Mouse (Mus musculus) midbrain, postnatal 0 days (tissue): Measurements from ENCODE around the gene Gm3435. TPM values are rescaled to one million over a fixed set of nuclear protein-coding genes. Genes with fewer than 3 reads are reported as not detected.

Experiments
- ATAC-seq: fragments of 200-750 bp; cut with Nextera tagmentation; 2 replicates; pipeline ENCODE4 v1.8.0; 2017; ENCODE audit warnings: moderate number of reproducible peaks, mild to moderate bottlenecking, moderate TSS enrichment, moderate library complexity; ENCODE audit not compliant: low FRiP score
- DNase-seq: peaks from one replicate; pipeline ENCODE4 v3.0.0-alpha.2; 2015; ENCODE audit warnings: low spot score
- H3K27ac ChIP-seq: fragments of 300-500 bp; sonication (generic); 2 replicates; pipeline ENCODE4 v1.5.1; 2014; ENCODE audit warnings: low read depth, mild to moderate bottlenecking, low read length, mixed read lengths
- H3K27me3 ChIP-seq: fragments of 300-500 bp; sonication (generic); 2 replicates; pipeline ENCODE4 v1.6.1; 2014; ENCODE audit warnings: low read length, control low read depth, mixed read lengths; ENCODE audit not compliant: insufficient read depth
- H3K36me3 ChIP-seq: fragments of 300-500 bp; sonication (generic); 2 replicates; pipeline ENCODE4 v1.6.1; 2014; ENCODE audit warnings: low read length, control low read depth, mixed read lengths; ENCODE audit not compliant: insufficient read depth
- H3K4me1 ChIP-seq: fragments of 300-500 bp; sonication (generic); 2 replicates; pipeline ENCODE4 v1.6.1; 2014; ENCODE audit warnings: mild to moderate bottlenecking, control low read depth, antibody characterized with exemption, low read length, mixed read lengths; ENCODE audit not compliant: insufficient read depth
- H3K4me2 ChIP-seq: fragments of 300-500 bp; sonication (generic); 2 replicates; pipeline ENCODE4 v1.6.1; 2014; ENCODE audit warnings: low read depth, mild to moderate bottlenecking, low read length, mixed read lengths; ENCODE audit not compliant: poor library complexity, severe bottlenecking
- H3K4me3 ChIP-seq: fragments of 300-500 bp; sonication (generic); 2 replicates; pipeline ENCODE4 v1.5.1; 2014; ENCODE audit warnings: low read depth, mild to moderate bottlenecking, low read length, moderate library complexity
- H3K9ac ChIP-seq: fragments of 300-500 bp; sonication (generic); replicated peaks from 2 replicates; pipeline ENCODE4 v1.6.1; 2014; ENCODE audit warnings: mild to moderate bottlenecking, low read length, moderate library complexity, mixed read lengths; ENCODE audit not compliant: poor library complexity, severe bottlenecking
- H3K9me3 ChIP-seq: fragments of 300-500 bp; sonication (generic); 2 replicates; pipeline ENCODE4 v1.6.1; 2016; ENCODE audit warnings: low read length, control low read depth
- CTCF ChIP-seq: IDR thresholded peaks from 2 replicates; pipeline ENCODE4 v1.5.1; 2016; ENCODE audit warnings: antibody characterized with exemption, mild to moderate bottlenecking
- WGBS: fragments of 180-500 bp; shearing (Covaris S2); extraction: QIAGEN DNeasy Blood & Tissue Kit; methylation state at CpG from one replicate; pipeline ENCODE4 v1.1.7; 2014; 5-methylcytosine and 5-hydroxymethylcytosine counted together
- polyA plus RNA-seq: library from polyadenylated mRNA; unstranded; fragments of >200 nt; fragmentation: Nextera tagmentation; extraction: Ambion mirVana; gene quantifications from 2 replicates; pipeline ENCODE4 v1.2.1, GENCODE M21; 2015
- total RNA-seq: library from RNA; depleted of rRNA; stranded (reverse); fragments of >200 nt; gene quantifications from 2 replicates; pipeline ENCODE4 v1.2.3, GENCODE M21; 2014; rRNA removed

The Gm3435 gene
- total and polyA plus RNA-seq, 2 experiments from 2014 or later, result 4.8 to 8.7 TPM

DNA sequence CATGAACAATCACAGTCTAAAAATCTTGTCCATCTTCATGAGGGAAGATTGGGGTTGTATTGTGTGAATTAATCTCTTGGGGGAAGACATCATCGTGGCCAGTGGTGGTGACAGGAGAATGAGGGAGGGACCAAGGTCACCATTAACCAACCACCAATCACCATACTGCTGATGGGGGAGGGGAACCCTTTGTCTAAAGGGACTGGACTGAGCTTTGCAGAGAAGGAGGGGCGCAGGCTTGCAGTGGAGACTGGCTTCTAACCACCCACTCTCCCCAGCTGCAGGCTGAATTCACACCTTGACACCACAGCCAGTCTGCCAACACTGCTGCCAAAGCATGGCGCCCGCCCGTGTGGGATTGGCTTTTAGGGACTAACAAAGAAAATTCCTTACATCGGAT is 56.1 kb downstream of the Gm3435 start:
- ATAC-seq (peak; percentile 85), DNase-seq (peak; percentile 51)
- H3K4me2 ChIP-seq, result peak overlapping the region; percentile 39
- 0 out of 2 replicates have a peak, but pooled peaks cover 5% of the 10 kb centered on the region for H3K4me1 ChIP-seq
- 38% methylated on average over 6 of the region's 6 CpGs for WGBS
- H3K4me3 ChIP-seq, result no peak overlapping the region
- no peaks in the 10 kb centered on the region for H3K9me3 ChIP-seq
- H3K9ac ChIP-seq, result peak overlapping the region; percentile 29; the same call in 1 of the 2 replicates
- peak overlapping the region; percentile 44; the same call in 1 of the 2 replicates for H3K27ac ChIP-seq
- no peaks in the 10 kb centered on the region for H3K27me3 ChIP-seq
- TF ChIP-seq CTCF, result no peak
- H3K36me3 ChIP-seq, result peaks cover 17% of the 10 kb centered on the region; the same call in 1 of the 2 replicates

DNA sequence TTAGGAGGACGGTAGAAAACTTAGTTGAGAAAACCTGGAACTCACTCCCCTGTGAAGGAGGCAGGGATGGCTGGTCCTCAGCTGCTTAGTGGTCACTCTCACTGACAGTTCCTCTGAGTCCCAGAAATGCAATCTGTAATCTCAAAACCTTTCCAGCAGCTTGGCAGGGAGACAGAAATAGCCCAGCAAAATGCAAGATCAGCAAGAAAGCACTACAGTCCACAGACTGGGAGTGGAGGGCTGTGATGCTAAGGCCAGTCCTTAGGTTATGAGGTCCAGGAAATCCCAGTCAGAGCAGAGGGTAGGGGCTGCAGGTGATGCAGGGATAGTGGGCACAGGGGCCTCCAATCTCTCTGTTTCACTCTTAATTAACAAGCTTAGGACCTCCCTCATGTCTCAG is 56.9 kb downstream of the Gm3435 start:
- Histone ChIP-seq H3K27ac (no peak overlapping the region), H3K9ac (no peak overlapping the region), H3K36me3 (peaks cover 11% of the 10 kb centered on the region; the same call in 1 of the 2 replicates), H3K9me3 (no peaks in the 10 kb centered on the region), H3K4me3 (no peak overlapping the region), H3K27me3 (no peaks in the 10 kb centered on the region), H3K4me1 (0 out of 2 replicates have a peak, but pooled peaks cover 5% of the 10 kb centered on the region), H3K4me2 (no peak overlapping the region)
- DNase-seq, result no peak
- TF ChIP-seq CTCF, result no peak
- ATAC-seq, result no peak
- WGBS, result 50% methylated on average over 1 of the region's 1 CpGs

DNA sequence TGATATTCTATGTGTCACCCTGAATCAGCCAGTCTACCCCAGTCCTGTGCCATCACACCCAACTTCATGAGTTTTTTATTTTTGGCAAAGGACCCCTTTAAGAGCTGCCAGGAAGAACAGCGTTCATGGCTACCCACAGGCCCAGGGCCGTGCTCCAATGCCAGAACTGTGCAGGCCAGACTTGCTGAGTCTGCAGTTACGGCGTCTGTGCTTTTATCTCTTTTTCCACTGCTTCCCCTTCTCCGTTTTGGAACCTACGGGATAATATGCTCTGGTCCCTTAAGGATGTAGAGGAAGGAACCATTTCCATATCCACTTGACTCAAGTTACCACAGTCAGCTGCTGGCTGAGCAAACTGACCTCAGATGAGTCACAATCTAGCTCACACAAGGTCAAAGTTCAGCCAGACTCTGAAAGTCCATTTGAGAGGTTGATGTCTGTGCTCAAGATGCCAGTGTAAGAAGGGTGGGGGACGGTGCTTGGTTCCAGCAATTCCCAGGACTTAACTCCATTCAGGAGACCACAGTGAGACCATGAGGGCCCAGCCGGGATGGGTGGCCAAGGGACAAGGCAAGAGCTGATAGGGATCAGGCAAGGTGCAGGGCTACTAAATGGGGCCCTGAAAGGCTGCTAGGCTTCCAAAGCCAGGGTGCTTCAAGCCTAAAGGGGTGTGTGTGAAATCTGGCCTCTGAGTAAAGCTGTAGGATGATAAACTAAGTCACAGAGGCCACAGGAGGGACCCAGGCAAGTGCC is 58.2 kb downstream of the Gm3435 start:
- H3K4me2 ChIP-seq, result no peak overlapping the region
- no peak overlapping the region for H3K4me3 ChIP-seq
- no peaks in the 10 kb centered on the region for H3K27me3 ChIP-seq
- no peaks in the 10 kb centered on the region for H3K9me3 ChIP-seq
- no peak overlapping the region for H3K27ac ChIP-seq
- 0 out of 2 replicates have a peak, but pooled peaks cover 5% of the 10 kb centered on the region for H3K4me1 ChIP-seq
- DNase-seq (no peak), ATAC-seq (no peak)
- no peak overlapping the region for H3K9ac ChIP-seq
- WGBS, result 77% methylated on average over 8 of the region's 8 CpGs
- H3K36me3 ChIP-seq, result peaks cover 8% of the 10 kb centered on the region; the same call in 1 of the 2 replicates
- no peak for TF ChIP-seq CTCF

DNA sequence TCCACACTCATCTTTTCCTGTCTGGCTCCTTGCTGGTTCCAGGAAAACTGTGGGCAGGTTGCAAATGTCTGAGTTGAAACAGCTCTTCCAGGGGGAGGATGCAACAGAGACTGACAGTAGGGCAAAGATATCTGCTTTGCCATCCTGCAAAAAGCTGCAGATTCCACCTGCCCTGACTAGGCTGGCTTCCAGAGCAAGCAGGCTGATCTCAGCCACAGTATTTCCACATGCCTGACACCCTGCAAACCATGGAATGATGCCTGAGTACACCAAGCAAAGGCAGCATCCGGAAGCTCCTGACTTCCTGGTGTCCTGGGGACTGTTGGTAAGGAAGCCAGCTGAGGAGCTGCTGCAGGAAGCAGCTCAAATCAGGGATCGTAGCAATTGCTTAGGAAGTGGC is 59.1 kb downstream of the Gm3435 start:
- ATAC-seq (no peak), DNase-seq (no peak)
- H3K4me1 ChIP-seq, result 0 out of 2 replicates have a peak, but pooled peaks cover 5% of the 10 kb centered on the region
- no peak overlapping the region for H3K4me2 ChIP-seq
- H3K36me3 ChIP-seq, result 0 out of 2 replicates have a peak, but pooled peaks cover 4% of the 10 kb centered on the region
- 77% methylated on average over 2 of the region's 2 CpGs for WGBS
- no peaks in the 10 kb centered on the region for H3K9me3 ChIP-seq
- H3K27ac ChIP-seq, result no peak overlapping the region
- no peak overlapping the region for H3K4me3 ChIP-seq
- no peak for TF ChIP-seq CTCF
- no peaks in the 10 kb centered on the region for H3K27me3 ChIP-seq
- H3K9ac ChIP-seq, result no peak overlapping the region

Other genes starting within 250 kb of the Gm3435 start
- 1.0 and 2.8 TPM in 2 replicates for gene Wdr27, start 67.0 kb upstream of the Gm3435 start, total RNA-seq
- gene Wdr27, start 67.0 kb upstream of the Gm3435 start, polyA plus RNA-seq, result 10.0 and 14.6 TPM in 2 replicates
- gene 1600012H06Rik, start 67.0 kb upstream of the Gm3435 start, total RNA-seq, result 15.3 and 16.5 TPM in 2 replicates
- gene 1600012H06Rik, start 67.0 kb upstream of the Gm3435 start, polyA plus RNA-seq, result 20.2 and 21.1 TPM in 2 replicates
- gene Phf10, start 48.9 kb upstream of the Gm3435 start, total RNA-seq, result 48.8 and 49.9 TPM in 2 replicates
- gene Phf10, start 48.9 kb upstream of the Gm3435 start, polyA plus RNA-seq, result 12.3 and 14.3 TPM in 2 replicates
- 8.7 and 10.6 TPM in 2 replicates for gene 9030025P20Rik, start 31.7 kb upstream of the Gm3435 start, total RNA-seq
- gene 9030025P20Rik, start 31.7 kb upstream of the Gm3435 start, polyA plus RNA-seq, result 7.0 and 7.1 TPM in 2 replicates
- gene Gm3417, start 31.4 kb upstream of the Gm3435 start, total RNA-seq, result 4.1 TPM in 1 of 2 replicates, not detected in the other
- 0.86 and 2.7 TPM in 2 replicates for gene Gm3417, start 31.4 kb upstream of the Gm3435 start, polyA plus RNA-seq
- 38.4 and 45.2 TPM in 2 replicates for gene Ermard, start 31.0 kb downstream of the Gm3435 start, total RNA-seq
- 42.9 and 58.9 TPM in 2 replicates for gene Ermard, start 31.0 kb downstream of the Gm3435 start, polyA plus RNA-seq
- gene Tcte3, start 31.3 kb downstream of the Gm3435 start, total RNA-seq, result not detected in 2 replicates
- gene Tcte3, start 31.3 kb downstream of the Gm3435 start, polyA plus RNA-seq, result not detected in 2 replicates
- 0.99 and 5.1 TPM in 2 replicates for gene Gm3448, start 31.4 kb downstream of the Gm3435 start, total RNA-seq
- 0.98 and 3.1 TPM in 2 replicates for gene Gm3448, start 31.4 kb downstream of the Gm3435 start, polyA plus RNA-seq